Mouse (Mus musculus) heart, postnatal 0 days (tissue): ENCODE data around the gene Adh5.

ENCODE experiments used
- CTCF ChIP-seq: IDR thresholded peaks from 2 replicates; pipeline ENCODE4 v1.5.1; 2016; ENCODE audit warnings: antibody characterized with exemption, control low read depth, low read depth
- EP300 ChIP-seq: IDR thresholded peaks from 2 replicates; pipeline ENCODE4 v1.6.1; 2016; ENCODE audit warnings: antibody characterized with exemption, low read depth

GRCm38 (mm10) chr3:138483240-138483639 is 40.3 kb downstream of the Adh5 start:
- TF ChIP-seq CTCF (no peak), EP300 (no peak)
